Mouse (Mus musculus): ENCODE measurements around the gene Slc5a2. TPM values are rescaled to one million over a fixed set of nuclear protein-coding genes. Genes with fewer than 3 reads are reported as not detected.

Gene Slc5a2
- polyA plus RNA-seq, 1 experiment from 2014 or later = 0.19 TPM

GRCm38 (mm10) chr7:128240131-128240784, 25.2 kb upstream of the Slc5a2 start:
- Histone ChIP-seq H3K9ac (no peak overlapping the region), H3K4me3 (no peak overlapping the region), H3K4me2 (no peak overlapping the region), H3K27me3 (no peaks in the 10 kb centered on the region), H3K27ac (no peak overlapping the region), H3K9me3 (no peaks in the 10 kb centered on the region), H3K36me3 (peaks cover 51% of the 10 kb centered on the region), H3K4me1 (peaks cover 21% of the 10 kb centered on the region)
- ATAC-seq (ENCODE audit: borderline replicate concordance, extremely low read depth, low FRiP score, low TSS enrichment) = no peak
- WGBS = 91% methylated on average over 27 of the region's 27 CpGs

- WGBS = 96% methylated on average over 16 of the region's 16 CpGs
- Histone ChIP-seq H3K36me3 (peaks cover 48% of the 10 kb centered on the region), H3K9ac (no peak overlapping the region), H3K27me3 (no peaks in the 10 kb centered on the region), H3K4me2 (no peak overlapping the region), H3K4me1 (peaks cover 26% of the 10 kb centered on the region), H3K27ac (no peak overlapping the region), H3K4me3 (no peak overlapping the region), H3K9me3 (no peaks in the 10 kb centered on the region)
- ATAC-seq (ENCODE audit: borderline replicate concordance, extremely low read depth, low FRiP score, low TSS enrichment) = no peak
Observed at GRCm38 (mm10) chr7:128242331-128242730, 23.1 kb upstream of the Slc5a2 start.

- no peak for ATAC-seq (ENCODE audit: borderline replicate concordance, extremely low read depth, low FRiP score, low TSS enrichment)
- Histone ChIP-seq H3K4me1 (peaks cover 39% of the 10 kb centered on the region), H3K4me2 (no peak overlapping the region), H3K36me3 (peaks cover 48% of the 10 kb centered on the region), H3K27ac (no peak overlapping the region), H3K9ac (no peak overlapping the region), H3K27me3 (no peaks in the 10 kb centered on the region), H3K4me3 (no peak overlapping the region), H3K9me3 (no peaks in the 10 kb centered on the region)
- 69% methylated on average over 10 of the region's 10 CpGs for WGBS
Observed at GRCm38 (mm10) chr7:128243921-128244320, 21.5 kb upstream of the Slc5a2 start.

GRCm38 (mm10) chr7:128244410-128245025, 20.9 kb upstream of the Slc5a2 start:
- Histone ChIP-seq H3K4me1 (peaks cover 40% of the 10 kb centered on the region), H3K9me3 (no peaks in the 10 kb centered on the region), H3K27ac (no peak overlapping the region), H3K4me2 (no peak overlapping the region), H3K4me3 (no peak overlapping the region), H3K9ac (no peak overlapping the region; the same call in 1 of the 2 replicates), H3K27me3 (no peaks in the 10 kb centered on the region), H3K36me3 (peaks cover 53% of the 10 kb centered on the region)
- 91% methylated on average over 18 of the region's 18 CpGs for WGBS
- no peak for ATAC-seq (ENCODE audit: borderline replicate concordance, extremely low read depth, low FRiP score, low TSS enrichment)

- Histone ChIP-seq H3K9ac (no peak overlapping the region), H3K27me3 (no peaks in the 10 kb centered on the region), H3K4me3 (no peak overlapping the region), H3K36me3 (peaks cover 51% of the 10 kb centered on the region), H3K4me2 (no peak overlapping the region), H3K27ac (peak overlapping the region; percentile 96), H3K4me1 (peaks cover 34% of the 10 kb centered on the region), H3K9me3 (no peaks in the 10 kb centered on the region)
- no peak for ATAC-seq (ENCODE audit: borderline replicate concordance, extremely low read depth, low FRiP score, low TSS enrichment)
- WGBS = 91% methylated on average over 4 of the region's 4 CpGs
Observed at GRCm38 (mm10) chr7:128245547-128245946, 19.9 kb upstream of the Slc5a2 start.

GRCm38 (mm10) chr7:128246496-128247391, 18.7 kb upstream of the Slc5a2 start, which contains the start of gene Tgfb1i1:
Gene Tgfb1i1, plus strand, starts transcription at chr7:128246812.
- Histone ChIP-seq H3K36me3 (peaks cover 45% of the 10 kb centered on the region), H3K4me2 (peak within 1 kb of the TSS; percentile 65)
- 4% methylated on average over 23 of the region's 30 CpGs for WGBS

GRCm38 (mm10) chr7:128247443-128247842, 18.0 kb upstream of the Slc5a2 start:
- Histone ChIP-seq H3K4me1 (peaks cover 45% of the 10 kb centered on the region), H3K27ac (peak overlapping the region; percentile 96), H3K4me3 (peak overlapping the region; percentile 48), H3K9me3 (no peaks in the 10 kb centered on the region), H3K27me3 (no peaks in the 10 kb centered on the region), H3K36me3 (peaks cover 45% of the 10 kb centered on the region), H3K4me2 (peak overlapping the region; percentile 65), H3K9ac (peak overlapping the region; percentile 59)
- peak; percentile 74; the same call in 1 of the 2 replicates for ATAC-seq (ENCODE audit: borderline replicate concordance, extremely low read depth, low FRiP score, low TSS enrichment)
- 1% methylated on average over 13 of the region's 13 CpGs for WGBS

More at GRCm38 (mm10) chr7:128246496-128247391, 18.7 kb upstream of the Slc5a2 start, which contains the start of gene Tgfb1i1:
- ATAC-seq (ENCODE audit: borderline replicate concordance, extremely low read depth, low FRiP score, low TSS enrichment) = peak; percentile 93
- peaks cover 38% of the 10 kb centered on the region for H3K4me1 ChIP-seq
- H3K9ac ChIP-seq = peak within 1 kb of the TSS; percentile 59
- no peaks in the 10 kb centered on the region for H3K9me3 ChIP-seq
- H3K27me3 ChIP-seq = no peaks in the 10 kb centered on the region
- peak within 1 kb of the TSS; percentile 96 for H3K27ac ChIP-seq
- H3K4me3 ChIP-seq = peak within 1 kb of the TSS; percentile 48

- H3K36me3 ChIP-seq = peaks cover 41% of the 10 kb centered on the region
- WGBS = 72% methylated on average over 10 of the region's 10 CpGs
- peak overlapping the region; percentile 48 for H3K4me3 ChIP-seq
- H3K27me3 ChIP-seq = no peaks in the 10 kb centered on the region
- no peaks in the 10 kb centered on the region for H3K9me3 ChIP-seq
- H3K4me2 ChIP-seq = peak overlapping the region; percentile 65
- peaks cover 52% of the 10 kb centered on the region for H3K4me1 ChIP-seq
- peak overlapping the region; percentile 59 for H3K9ac ChIP-seq
- no peak for ATAC-seq (ENCODE audit: borderline replicate concordance, extremely low read depth, low FRiP score, low TSS enrichment)
- H3K27ac ChIP-seq = no peak overlapping the region
Observed at GRCm38 (mm10) chr7:128248081-128249042, 17.1 kb upstream of the Slc5a2 start.

GRCm38 (mm10) chr7:128249998-128250397, 15.5 kb upstream of the Slc5a2 start:
- Histone ChIP-seq H3K4me2 (no peak overlapping the region), H3K36me3 (peaks cover 36% of the 10 kb centered on the region), H3K9ac (no peak overlapping the region), H3K4me3 (no peak overlapping the region), H3K27ac (no peak overlapping the region), H3K9me3 (no peaks in the 10 kb centered on the region), H3K4me1 (peaks cover 52% of the 10 kb centered on the region), H3K27me3 (no peaks in the 10 kb centered on the region)
- WGBS = 87% methylated on average over 5 of the region's 5 CpGs
- ATAC-seq (ENCODE audit: borderline replicate concordance, extremely low read depth, low FRiP score, low TSS enrichment) = no peak

GRCm38 (mm10) chr7:128251946-128252345, 13.5 kb upstream of the Slc5a2 start:
- no peaks in the 10 kb centered on the region for H3K27me3 ChIP-seq
- H3K4me1 ChIP-seq = peaks cover 47% of the 10 kb centered on the region
- H3K4me2 ChIP-seq = peak overlapping the region; percentile 46
- no peak overlapping the region for H3K27ac ChIP-seq
- no peak for ATAC-seq (ENCODE audit: borderline replicate concordance, extremely low read depth, low FRiP score, low TSS enrichment)
- H3K9ac ChIP-seq = no peak overlapping the region
- H3K4me3 ChIP-seq = peak overlapping the region; percentile 20
- 56% methylated on average over 12 of the region's 12 CpGs for WGBS
- H3K36me3 ChIP-seq = peaks cover 34% of the 10 kb centered on the region
- H3K9me3 ChIP-seq = no peaks in the 10 kb centered on the region

GRCm38 (mm10) chr7:128252609-128253008, 12.8 kb upstream of the Slc5a2 start:
- Histone ChIP-seq H3K4me3 (peak overlapping the region; percentile 20), H3K27me3 (no peaks in the 10 kb centered on the region), H3K4me1 (peaks cover 51% of the 10 kb centered on the region), H3K9ac (no peak overlapping the region), H3K9me3 (no peaks in the 10 kb centered on the region), H3K27ac (no peak overlapping the region), H3K4me2 (peak overlapping the region; percentile 46), H3K36me3 (peaks cover 34% of the 10 kb centered on the region)
- no peak for ATAC-seq (ENCODE audit: borderline replicate concordance, extremely low read depth, low FRiP score, low TSS enrichment)
- 13% methylated on average over 24 of the region's 24 CpGs for WGBS
